17 mouse cellular contexts compared by ENCODE assay signal in the genomic region with DNA sequence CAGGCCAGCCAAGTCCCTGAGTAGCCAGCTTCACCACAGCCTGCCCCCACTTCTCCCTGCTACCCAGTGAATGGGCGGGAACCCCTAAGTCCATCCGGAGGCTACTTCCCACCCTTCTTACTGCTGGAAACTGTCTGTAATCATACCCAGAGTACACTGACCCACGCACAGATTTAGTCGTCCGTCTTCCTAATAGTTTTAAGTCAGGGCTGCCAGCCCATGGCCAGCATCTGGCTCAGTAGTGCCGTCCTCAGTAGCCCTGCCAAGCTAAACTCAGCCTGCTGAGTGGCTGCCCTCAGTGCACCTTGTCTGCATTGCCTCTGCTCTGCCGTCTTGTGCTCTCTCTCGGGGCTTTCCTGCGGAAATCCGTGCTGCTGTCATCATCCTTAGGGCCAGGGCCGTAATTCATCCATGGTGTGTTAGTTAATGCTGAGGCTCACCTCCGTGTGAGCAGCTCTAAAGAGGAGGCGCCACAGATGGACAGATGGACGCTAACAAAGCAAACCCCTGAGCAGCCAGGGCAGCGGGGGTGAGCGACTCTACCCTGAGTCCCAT. TPM values are rescaled to one million over a fixed set of nuclear protein-coding genes. Genes with fewer than 3 reads are reported as not detected.
DNase-seq lines count a peak whose midpoint lies in the region; ATAC-seq lines count a peak whose summit lies in the region.
"Had no signal": no experiment of that assay in that cellular context is flagged by ENCODE, and none has a peak within 500 bp of the region (broad histone marks: within the 10 kb centered on the region; RNA-seq: fewer than 3 reads in every experiment).

No protein-coding gene starts in this region.

- H3K4me2 ChIP-seq in kidney, embryonic 15.5 days, result no peak overlapping the region
- no peak overlapping the region for H3K4me2 ChIP-seq in hindbrain, embryonic 13.5 days
- H3K4me2 ChIP-seq: embryonic facial prominence, embryonic 13.5 days had no signal

- H3K9me3 ChIP-seq in kidney, embryonic 15.5 days (replicated peaks), result no peaks in the 10 kb centered on the region
- H3K9me3 ChIP-seq in hindbrain, embryonic 13.5 days, result no peaks in the 10 kb centered on the region
- H3K9me3 ChIP-seq: embryonic facial prominence, embryonic 13.5 days; heart, embryonic 10.5 days had no signal

- peak; percentile 31 for DNase-seq in adrenal gland, postnatal 14 days
- DNase-seq in adrenal gland, postnatal 25 days, result no peak
- peak; percentile 58 for DNase-seq in fibroblast of lung, adult 2 months (ENCODE audit: low read depth)
- DNase-seq in kidney, postnatal 4 days, result peak; percentile 40 to 63
- no peak for DNase-seq in retina, postnatal 1 day
- no peak for DNase-seq in urinary bladder, adult 18-20 months (ENCODE audit: low spot score in 2 of 2)
- DNase-seq: adrenal gland, adult 2 months; liver, postnatal 0 days; lung, postnatal 10 days; midbrain, embryonic 14.5 days; right cerebral cortex, postnatal 25 days; thymus, postnatal 14 days had no signal

- H3K36me3 ChIP-seq in kidney, embryonic 15.5 days, result peaks cover 63% of the 10 kb centered on the region
- peaks cover 68% of the 10 kb centered on the region for H3K36me3 ChIP-seq in hindbrain, embryonic 13.5 days

- peak overlapping the region; percentile 90 for H3K27ac ChIP-seq in kidney, embryonic 15.5 days
- no peak overlapping the region for H3K27ac ChIP-seq in hindbrain, embryonic 13.5 days
- H3K27ac ChIP-seq: embryonic facial prominence, embryonic 13.5 days; heart, embryonic 10.5 days had no signal

- H3K9ac ChIP-seq in kidney, embryonic 15.5 days, result no peak overlapping the region
- H3K9ac ChIP-seq in hindbrain, embryonic 13.5 days, result no peak overlapping the region
- H3K9ac ChIP-seq: embryonic facial prominence, embryonic 13.5 days; liver, postnatal 0 days had no signal

- WGBS in kidney, embryonic 15.5 days, result 31% methylated on average over 16 of the region's 16 CpGs
- WGBS in hindbrain, embryonic 13.5 days, result 71% methylated on average over 16 of the region's 16 CpGs

- no peaks in the 10 kb centered on the region for H3K27me3 ChIP-seq in kidney, embryonic 15.5 days
- H3K27me3 ChIP-seq in hindbrain, embryonic 13.5 days, result no peaks in the 10 kb centered on the region
- H3K27me3 ChIP-seq: embryonic facial prominence, embryonic 13.5 days had no signal

- no peak overlapping the region for H3K4me3 ChIP-seq in kidney, embryonic 15.5 days (replicated peaks)
- no peak overlapping the region for H3K4me3 ChIP-seq in hindbrain, embryonic 13.5 days
- H3K4me3 ChIP-seq: embryonic facial prominence, embryonic 13.5 days; heart, embryonic 10.5 days had no signal

- peaks cover 58% of the 10 kb centered on the region for H3K4me1 ChIP-seq in kidney, embryonic 15.5 days
- peaks cover 11% of the 10 kb centered on the region for H3K4me1 ChIP-seq in hindbrain, embryonic 13.5 days (replicated peaks)

- ATAC-seq in kidney, embryonic 15.5 days (replicated peaks; ENCODE audit: low FRiP score), result no peak
- no peak for ATAC-seq in hindbrain, embryonic 13.5 days (ENCODE audit: low FRiP score)
- ATAC-seq: forebrain, embryonic 16.5 days; liver, postnatal 0 days had no signal

RNA-seq across cellular contexts. Expression of gene Pqlc2, which starts 28.6 kb away (rescaled TPM):
- total RNA-seq in adrenal gland, postnatal 14 days (2021), result 7.5 and 10.0 TPM in 2 replicates
- 9.9 and 13.3 TPM in 2 replicates for total RNA-seq in adrenal gland, postnatal 25 days (2021)
- polyA plus RNA-seq in kidney, embryonic 15.5 days (2015; fragmentation: Nextera tagmentation; extraction: Ambion mirVana), result 13.9 and 14.2 TPM in 2 replicates
- 14.3 TPM in 2 replicates for polyA plus RNA-seq in hindbrain, embryonic 13.5 days (2015; fragmentation: Nextera tagmentation; extraction: Ambion mirVana)

RNA-seq across cellular contexts. Expression of gene Akr7a5, which starts 28.7 kb away (rescaled TPM):
- 61.0 and 62.5 TPM in 2 replicates for total RNA-seq in adrenal gland, postnatal 14 days (2021)
- 61.5 and 69.4 TPM in 2 replicates for total RNA-seq in adrenal gland, postnatal 25 days (2021)
- 154 and 166 TPM in 2 replicates for polyA plus RNA-seq in kidney, embryonic 15.5 days (2015; fragmentation: Nextera tagmentation; extraction: Ambion mirVana)
- polyA plus RNA-seq in hindbrain, embryonic 13.5 days (2015; fragmentation: Nextera tagmentation; extraction: Ambion mirVana), result 58.7 and 60.0 TPM in 2 replicates

Comparison
In these comparisons a context has a peak if more than half of its experiments do, and no peak if none do; other contexts are left out.
1. DNase-seq: peak in adrenal gland, postnatal 14 days (single experiment), fibroblast of lung, adult 2 months (single experiment) and kidney, postnatal 4 days (2 of 2); none in adrenal gland, postnatal 25 days (single experiment), retina, postnatal 1 day (single experiment) and urinary bladder, adult 18-20 months (0 of 2).